Mouse (Mus musculus) stomach, embryonic 14.5 days (tissue): ENCODE measurements around the gene Lin7b. TPM values are rescaled to one million over a fixed set of nuclear protein-coding genes. Genes with fewer than 3 reads are reported as not detected.
"Not testable (repeated sequence)": the region's sequence is repeated elsewhere in the genome, so short reads cannot be mapped to it uniquely, and the experiment has no call there.

Source experiments
- ATAC-seq: fragments of 200-750 bp; cut with Nextera tagmentation; 2 replicates; pipeline ENCODE4 v1.8.0; 2017; ENCODE audit warnings: low read depth, moderate TSS enrichment; ENCODE audit not compliant: insufficient number of reproducible peaks, insufficient read depth, low FRiP score
- H3K27ac ChIP-seq: fragments of 300-500 bp; sonication (generic); 2 replicates; pipeline ENCODE4 v1.5.1; 2014; ENCODE audit warnings: mild to moderate bottlenecking, low read length, moderate library complexity, mixed read lengths
- H3K27me3 ChIP-seq: fragments of 300-500 bp; sonication (generic); 2 replicates; pipeline ENCODE4 v1.6.1; 2014; ENCODE audit warnings: low read length, control low read depth, mixed read lengths; ENCODE audit not compliant: control insufficient read depth, insufficient read depth
- H3K36me3 ChIP-seq: fragments of 300-500 bp; sonication (generic); 2 replicates; pipeline ENCODE4 v1.6.1; 2014; ENCODE audit warnings: mild to moderate bottlenecking, control low read depth, low read length, moderate library complexity, mixed read lengths; ENCODE audit not compliant: control insufficient read depth, insufficient read depth
- H3K4me1 ChIP-seq: fragments of 300-500 bp; sonication (generic); 2 replicates; pipeline ENCODE4 v1.6.1; 2014; ENCODE audit warnings: low read length, control low read depth, mixed read lengths; ENCODE audit not compliant: control insufficient read depth, insufficient read depth
- H3K4me2 ChIP-seq: fragments of 300-500 bp; sonication (generic); replicated peaks from 2 replicates; pipeline ENCODE4 v1.6.1; 2014; ENCODE audit warnings: low read depth, low read length, control low read depth
- H3K4me3 ChIP-seq: fragments of 300-500 bp; sonication (generic); 2 replicates; pipeline ENCODE4 v1.5.1; 2014; ENCODE audit warnings: low read depth, low read length, control low read depth
- H3K9ac ChIP-seq: fragments of 300-500 bp; sonication (generic); replicated peaks from 2 replicates; pipeline ENCODE4 v1.6.1; 2014; ENCODE audit warnings: low read depth, mild to moderate bottlenecking, control low read depth, low read length, moderate library complexity, mixed read lengths
- H3K9me3 ChIP-seq: fragments of 300-500 bp; sonication (generic); 2 replicates; pipeline ENCODE4 v1.6.1; 2016; ENCODE audit warnings: low read depth, low read length, control low read depth; ENCODE audit not compliant: control insufficient read depth
- WGBS: fragments of 180-500 bp; shearing (Covaris S2); extraction: QIAGEN DNeasy Blood & Tissue Kit; methylation state at CpG from one replicate; pipeline ENCODE4 v1.1.7; 2014; 5-methylcytosine and 5-hydroxymethylcytosine counted together
- polyA plus RNA-seq: library from polyadenylated mRNA; unstranded; fragments of >200 nt; fragmentation: Nextera tagmentation; extraction: Ambion mirVana; gene quantifications from 2 replicates; pipeline ENCODE4 v1.2.1, GENCODE M21; 2014

Gene Lin7b
- polyA plus RNA-seq, 1 experiment from 2014 or later, result 4.2 TPM

GRCm38 (mm10) chr7:45401521-45402085 lies 31.2 kb upstream of the Lin7b start:
- Histone ChIP-seq H3K4me3 (no peak overlapping the region), H3K27me3 (peaks cover 14% of the 10 kb centered on the region), H3K4me1 (no peaks in the 10 kb centered on the region), H3K9me3 (no peaks in the 10 kb centered on the region), H3K27ac (no peak overlapping the region), H3K9ac (no peak overlapping the region), H3K4me2 (no peak overlapping the region), H3K36me3 (no peaks in the 10 kb centered on the region)
- ATAC-seq, result no peak
- 52% methylated on average over 10 of the region's 10 CpGs for WGBS

GRCm38 (mm10) chr7:45396787-45397186 lies 26.4 kb upstream of the Lin7b start:
- Histone ChIP-seq H3K27ac (no peak overlapping the region), H3K4me3 (no peak overlapping the region)

GRCm38 (mm10) chr7:45396337-45396775 lies 26.0 kb upstream of the Lin7b start:
- not testable (repeated sequence) for H3K9ac ChIP-seq, H3K27ac ChIP-seq, H3K27me3 ChIP-seq, H3K9me3 ChIP-seq
- peak; percentile 33; the same call in 1 of the 2 replicates for ATAC-seq
- H3K36me3 ChIP-seq, result peaks cover 13% of the 10 kb centered on the region
- 9% methylated on average over 3 of the region's 3 CpGs for WGBS
- H3K4me2 ChIP-seq, result peak overlapping the region; percentile 49
- H3K4me1 ChIP-seq, result peaks cover 16% of the 10 kb centered on the region
- H3K4me3 ChIP-seq, result peak overlapping the region; percentile 77

More at GRCm38 (mm10) chr7:45396787-45397186, 26.4 kb upstream of the Lin7b start:
- Histone ChIP-seq H3K36me3 (peaks cover 9% of the 10 kb centered on the region), H3K9me3 (no peaks in the 10 kb centered on the region), H3K27me3 (no peaks in the 10 kb centered on the region), H3K4me2 (no peak overlapping the region), H3K4me1 (peaks cover 16% of the 10 kb centered on the region), H3K9ac (no peak overlapping the region)
- 82% methylated on average over 2 of the region's 2 CpGs for WGBS
- no peak for ATAC-seq

GRCm38 (mm10) chr7:45395578-45396336 lies 25.4 kb upstream of the Lin7b start, which contains the start of gene Snrnp70:
Gene Snrnp70 (minus strand): TSS chr7:45395742.
- Histone ChIP-seq H3K9me3 (no peaks in the 10 kb centered on the region), H3K4me1 (peaks cover 16% of the 10 kb centered on the region), H3K27me3 (no peaks in the 10 kb centered on the region), H3K4me2 (peak within 1 kb of the TSS; percentile 99), H3K36me3 (peaks cover 18% of the 10 kb centered on the region), H3K4me3 (peak within 1 kb of the TSS; percentile 77), H3K27ac (peak within 1 kb of the TSS; percentile 98), H3K9ac (peak within 1 kb of the TSS; percentile 87)
- WGBS, result under 1% methylated on average over 60 of the region's 60 CpGs
- ATAC-seq, result peak; percentile 98

GRCm38 (mm10) chr7:45395129-45395541 lies 24.8 kb upstream of the Lin7b start:
- Histone ChIP-seq H3K9me3 (no peaks in the 10 kb centered on the region), H3K4me2 (peak overlapping the region; percentile 99), H3K4me3 (peak overlapping the region; percentile 77), H3K27me3 (no peaks in the 10 kb centered on the region), H3K36me3 (peaks cover 24% of the 10 kb centered on the region), H3K9ac (peak overlapping the region; percentile 87), H3K4me1 (peaks cover 16% of the 10 kb centered on the region), H3K27ac (peak overlapping the region; percentile 98)
- 0% methylated on average over 17 of the region's 20 CpGs for WGBS
- ATAC-seq, result peak; percentile 79

- Histone ChIP-seq H3K4me1 (no peaks in the 10 kb centered on the region), H3K27me3 (no peaks in the 10 kb centered on the region), H3K4me2 (no peak overlapping the region), H3K36me3 (peaks cover 97% of the 10 kb centered on the region), H3K9me3 (no peaks in the 10 kb centered on the region), H3K4me3 (no peak overlapping the region), H3K27ac (no peak overlapping the region), H3K9ac (no peak overlapping the region)
- no peak for ATAC-seq
- 88% methylated on average over 3 of the region's 3 CpGs for WGBS
These were observed 15.7 kb upstream of the Lin7b start for GRCm38 (mm10) chr7:45386077-45386476.

- Histone ChIP-seq H3K4me3 (no peak overlapping the region), H3K27me3 (no peaks in the 10 kb centered on the region), H3K9me3 (no peaks in the 10 kb centered on the region), H3K9ac (no peak overlapping the region), H3K4me2 (no peak overlapping the region), H3K27ac (no peak overlapping the region), H3K4me1 (no peaks in the 10 kb centered on the region; the same call in 1 of the 2 replicates), H3K36me3 (peaks cover 63% of the 10 kb centered on the region)
- no peak for ATAC-seq
- 88% methylated on average over 1 of the region's 1 CpGs for WGBS
These were observed 5.7 kb upstream of the Lin7b start for GRCm38 (mm10) chr7:45376057-45376456.

GRCm38 (mm10) chr7:45374620-45375019 lies 4.2 kb upstream of the Lin7b start:
- Histone ChIP-seq H3K4me3 (no peak overlapping the region), H3K4me1 (peaks cover 3% of the 10 kb centered on the region; the same call in 1 of the 2 replicates), H3K27me3 (0 out of 2 replicates have a peak, but pooled peaks cover 3% of the 10 kb centered on the region), H3K4me2 (no peak overlapping the region), H3K9me3 (no peaks in the 10 kb centered on the region), H3K9ac (no peak overlapping the region), H3K36me3 (peaks cover 49% of the 10 kb centered on the region), H3K27ac (no peak overlapping the region)
- ATAC-seq, result no peak
- 91% methylated on average over 8 of the region's 8 CpGs for WGBS
